Mouse (Mus musculus) olfactory bulb, adult 2 months (tissue): ENCODE results near the gene Strn. TPM values are rescaled to one million over a fixed set of nuclear protein-coding genes. Genes with fewer than 3 reads are reported as not detected.

Experiments used
- H3K27ac ChIP-seq: fragments of 200-500 bp; 2 replicates; pipeline ENCODE4 v1.5.1; 2012; ENCODE audit warnings: low read depth, low read length; ENCODE audit not compliant: insufficient read depth
- H3K4me1 ChIP-seq: fragments of 200-500 bp; 2 replicates; pipeline ENCODE4 v1.6.1; 2012; ENCODE audit warnings: low read length; ENCODE audit not compliant: control insufficient read depth, insufficient read depth
- H3K4me3 ChIP-seq: fragments of 200-500 bp; 2 replicates; pipeline ENCODE4 v1.5.1; 2012; ENCODE audit warnings: mild to moderate bottlenecking, low read depth, low read length, moderate library complexity; ENCODE audit not compliant: insufficient read depth
- CTCF ChIP-seq: fragments of 200-500 bp; IDR thresholded peaks from 2 replicates; pipeline ENCODE4 v1.5.1; 2012; ENCODE audit warnings: low read depth, mild to moderate bottlenecking, low read length, moderate library complexity; ENCODE audit not compliant: insufficient read depth
- POLR2A ChIP-seq: fragments of 200-500 bp; IDR thresholded peaks from 2 replicates; pipeline ENCODE4 v1.6.1; 2012; ENCODE audit warnings: mild to moderate bottlenecking, low read depth, low read length, moderate library complexity; ENCODE audit not compliant: insufficient read depth
- WGBS: fragments of 180-500 bp; shearing (Covaris S2); methylation state at CpG from one replicate; pipeline ENCODE4 v1.1.7; 2018; 5-methylcytosine and 5-hydroxymethylcytosine counted together
- polyA plus RNA-seq: library from polyadenylated mRNA; stranded (reverse); fragments of >200 nt; gene quantifications from 2 replicates; pipeline ENCODE4 v1.2.4, GENCODE M21; 2012; ENCODE audit warnings: low replicate concordance; ENCODE audit not compliant: missing spikeins, insufficient read depth, insufficient read length

Gene Strn
- polyA plus RNA-seq, 1 experiment = not detected

DNA sequence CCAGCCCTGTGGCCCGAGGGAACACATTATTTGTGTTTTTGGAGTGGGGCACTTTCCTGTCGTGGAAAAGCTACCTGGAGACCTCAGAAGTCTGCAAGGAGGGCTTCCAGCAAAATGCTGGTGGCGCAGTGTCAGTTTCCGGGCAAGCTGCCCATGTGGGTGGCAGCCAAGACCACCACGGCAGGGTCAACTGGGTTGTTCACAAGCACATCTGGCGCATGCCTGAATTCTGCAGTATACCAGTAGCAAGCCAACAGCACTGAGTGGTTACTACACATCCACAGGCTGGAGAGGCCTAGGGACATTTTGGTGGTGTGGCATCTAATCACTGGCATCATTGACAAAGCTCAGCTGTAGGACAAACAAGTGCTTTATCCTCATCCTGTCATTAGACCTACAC lies 97.9 kb downstream of the Strn start:
- WGBS = 50% methylated on average over 6 of the region's 6 CpGs
- peaks cover 3% of the 10 kb centered on the region; the same call in 1 of the 2 replicates for H3K4me1 ChIP-seq
- TF ChIP-seq CTCF (no peak), POLR2A (no peak)
- H3K4me3 ChIP-seq = no peak overlapping the region
- no peak overlapping the region for H3K27ac ChIP-seq

DNA sequence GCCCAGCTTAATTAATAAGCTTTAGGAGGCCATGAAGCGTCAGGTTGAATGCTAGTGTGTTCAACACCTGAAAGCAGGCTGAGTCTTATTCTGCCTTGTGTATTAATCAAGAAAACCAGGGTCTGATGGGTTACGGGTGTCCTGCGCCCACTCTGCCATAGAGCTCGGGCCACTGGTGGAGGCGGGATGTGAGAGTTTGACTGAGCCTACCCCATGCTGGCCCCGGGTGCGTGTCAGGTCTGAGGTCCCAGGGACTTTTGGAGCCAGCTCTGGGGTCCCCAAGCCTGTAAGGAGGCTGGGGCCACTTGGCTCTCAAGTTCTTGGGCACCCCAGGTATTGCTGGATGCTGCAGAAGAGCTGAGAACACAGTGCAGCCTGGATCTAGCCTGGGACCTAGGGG lies 99.9 kb downstream of the Strn start:
- TF ChIP-seq CTCF (no peak), POLR2A (no peak)
- peaks cover 3% of the 10 kb centered on the region; the same call in 1 of the 2 replicates for H3K4me1 ChIP-seq
- 98% methylated on average over 7 of the region's 7 CpGs for WGBS
- no peak overlapping the region for H3K27ac ChIP-seq
- H3K4me3 ChIP-seq = no peak overlapping the region

DNA sequence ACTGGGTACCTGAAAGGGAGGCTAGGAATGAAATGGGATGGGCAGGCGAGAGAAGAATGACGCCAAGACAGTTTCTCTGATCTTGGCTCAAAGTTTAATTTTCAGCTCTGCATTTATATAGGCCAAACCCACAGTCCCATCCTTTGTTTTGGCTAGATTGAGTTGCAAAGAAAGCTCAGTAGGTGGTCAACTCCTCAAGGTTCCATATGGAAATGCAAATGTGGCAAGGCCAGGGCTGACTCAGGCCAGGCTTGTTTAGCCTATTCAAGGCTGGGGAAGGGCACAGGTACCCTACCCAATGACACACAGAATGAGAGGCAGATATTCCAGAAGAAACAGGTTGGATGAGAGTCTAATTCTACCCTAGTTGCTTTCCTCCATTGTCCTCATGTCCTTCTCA lies 101.4 kb downstream of the Strn start:
- Histone ChIP-seq H3K4me3 (no peak overlapping the region), H3K27ac (no peak overlapping the region), H3K4me1 (peaks cover 3% of the 10 kb centered on the region; the same call in 1 of the 2 replicates)
- WGBS = 82% methylated on average over 2 of the region's 2 CpGs
- TF ChIP-seq POLR2A (no peak), CTCF (no peak)

DNA sequence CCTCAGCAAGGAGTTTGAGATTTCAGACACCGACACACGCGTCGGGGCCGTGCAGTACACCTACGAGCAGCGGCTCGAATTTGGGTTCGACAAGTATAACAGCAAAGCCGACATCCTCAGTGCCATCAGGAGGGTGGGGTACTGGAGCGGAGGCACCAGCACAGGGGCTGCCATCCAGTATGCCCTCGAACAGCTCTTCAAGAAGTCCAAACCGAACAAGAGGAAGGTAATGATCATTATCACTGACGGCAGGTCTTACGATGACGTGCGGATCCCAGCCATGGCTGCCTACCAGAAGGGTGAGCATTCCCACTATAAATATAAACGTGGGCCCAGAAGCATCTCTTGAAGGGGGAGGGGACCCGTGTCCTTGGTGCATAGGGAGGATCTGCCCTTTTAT lies 112.1 kb downstream of the Strn start:
- H3K4me3 ChIP-seq = no peak overlapping the region
- WGBS = 97% methylated on average over 19 of the region's 19 CpGs
- H3K27ac ChIP-seq = no peak overlapping the region
- no peaks in the 10 kb centered on the region for H3K4me1 ChIP-seq
- no peak for TF ChIP-seq CTCF
- no peak for TF ChIP-seq POLR2A

DNA sequence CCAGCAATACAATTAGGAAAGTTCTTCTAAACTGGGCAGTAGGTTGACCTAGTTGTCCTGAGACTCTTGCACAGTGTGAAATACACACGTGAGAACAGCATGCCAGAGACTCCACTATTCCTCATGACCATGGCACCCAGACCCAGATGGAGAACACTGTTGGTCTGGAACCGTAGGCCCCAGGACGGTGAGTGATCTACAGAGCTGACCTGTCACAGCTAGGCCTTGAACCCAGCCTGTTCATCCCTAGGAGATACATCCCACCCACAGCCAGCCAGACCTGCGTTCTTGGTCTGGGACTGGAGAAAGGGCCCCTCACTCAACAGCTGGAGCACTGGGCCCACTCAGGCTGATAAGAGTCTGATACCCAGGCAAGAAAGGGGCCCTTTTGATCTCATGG lies 115.1 kb downstream of the Strn start:
- Histone ChIP-seq H3K4me3 (no peak overlapping the region), H3K4me1 (no peaks in the 10 kb centered on the region), H3K27ac (no peak overlapping the region)
- 94% methylated on average over 4 of the region's 4 CpGs for WGBS
- TF ChIP-seq POLR2A = no peak

DNA sequence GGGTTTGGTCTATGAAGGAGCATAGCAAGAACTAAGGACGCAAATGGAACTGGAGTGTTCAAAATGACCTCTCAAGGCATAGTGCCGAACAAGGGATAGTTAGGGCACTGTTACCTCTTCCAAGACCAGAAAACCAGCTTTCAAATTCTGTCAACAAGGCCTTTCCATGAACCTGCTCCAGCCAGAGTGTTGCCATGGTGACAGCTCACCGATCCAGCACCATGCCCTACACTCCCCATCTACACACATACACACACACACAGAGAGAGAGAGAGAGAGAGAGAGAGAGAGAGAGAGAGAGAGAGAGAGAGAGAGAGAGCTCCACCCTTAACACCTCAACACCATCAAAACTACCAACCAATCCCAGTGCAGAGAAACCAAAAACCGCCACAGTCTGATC lies 116.3 kb downstream of the Strn start:
- Histone ChIP-seq H3K4me1 (no peaks in the 10 kb centered on the region), H3K4me3 (no peak overlapping the region), H3K27ac (no peak overlapping the region)
- 87% methylated on average over 4 of the region's 4 CpGs for WGBS
- no peak for TF ChIP-seq POLR2A
- TF ChIP-seq CTCF = no peak

DNA sequence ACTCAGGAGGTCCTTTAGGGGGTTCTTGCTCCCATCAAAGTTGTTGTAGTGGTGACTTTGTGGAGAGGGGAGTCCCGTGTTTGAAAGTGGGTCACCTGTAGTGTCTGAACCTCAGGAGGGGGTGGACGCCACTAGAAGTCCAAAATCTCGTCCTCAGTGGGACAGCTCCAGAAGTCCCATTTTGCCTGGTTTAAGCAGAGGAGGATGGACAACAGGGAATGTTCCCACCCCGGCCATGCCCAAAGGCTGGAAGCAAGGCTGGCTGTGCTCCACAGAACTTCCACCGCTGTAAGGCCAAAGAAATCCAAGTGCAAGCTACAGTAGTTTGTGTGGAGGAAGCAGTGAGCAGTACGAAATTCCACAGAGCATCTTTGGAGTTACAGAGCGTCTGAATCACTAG lies 117.0 kb downstream of the Strn start:
- H3K27ac ChIP-seq = no peak overlapping the region
- TF ChIP-seq POLR2A (no peak), CTCF (no peak)
- WGBS = 94% methylated on average over 7 of the region's 7 CpGs

DNA sequence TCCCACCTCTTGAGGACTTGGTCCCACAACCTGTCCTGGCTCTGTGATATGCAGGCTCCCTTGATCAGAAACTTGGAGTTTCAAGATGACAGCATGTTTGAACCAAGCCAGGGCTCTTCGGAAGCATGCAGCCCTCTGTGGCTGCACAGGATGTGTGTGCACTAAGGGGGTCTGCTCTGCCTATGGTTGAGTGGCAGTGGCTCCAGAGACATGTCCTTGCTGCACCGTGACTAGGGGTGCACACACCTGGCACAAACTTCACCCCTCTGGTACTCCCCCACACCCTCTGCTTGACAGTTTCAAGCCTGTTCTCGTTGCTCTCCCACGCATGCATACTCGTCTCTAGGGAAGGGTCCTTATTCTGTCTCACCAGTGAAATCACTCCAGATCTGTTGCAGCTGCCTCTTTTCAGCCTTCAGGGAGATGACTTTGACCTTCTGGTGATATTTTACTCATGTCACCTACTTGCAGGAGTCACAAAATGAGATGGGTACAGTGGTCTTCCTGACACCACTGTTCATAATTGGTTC lies 118.8 kb downstream of the Strn start:
- TF ChIP-seq POLR2A (no peak), CTCF (no peak)
- Histone ChIP-seq H3K4me3 (no peak overlapping the region), H3K27ac (no peak overlapping the region), H3K4me1 (no peaks in the 10 kb centered on the region)
- WGBS = 85% methylated on average over 5 of the region's 5 CpGs

More for the DNA sequence above, 117.0 kb downstream of the Strn start:
- Histone ChIP-seq H3K4me1 (no peaks in the 10 kb centered on the region), H3K4me3 (no peak overlapping the region)

DNA sequence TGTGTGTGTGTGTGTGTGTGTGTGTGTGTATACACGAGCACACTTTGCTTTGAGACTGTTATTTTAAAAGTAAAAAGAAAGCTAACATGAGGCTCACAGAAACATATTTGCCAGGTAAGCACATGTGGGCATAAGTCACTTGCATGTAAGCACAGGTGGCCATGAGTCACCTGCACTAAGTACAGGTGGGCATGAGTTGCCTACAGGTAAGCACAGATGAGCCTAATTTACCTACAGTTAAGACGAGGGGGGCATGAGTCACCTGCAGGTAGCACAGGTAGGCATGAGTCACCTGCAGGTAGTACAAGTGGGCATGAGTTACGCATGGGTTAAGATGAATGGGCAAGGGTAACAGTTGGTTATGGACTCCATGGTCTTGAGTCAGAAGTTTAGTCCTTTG lies 121.9 kb downstream of the Strn start:
- WGBS = 94% methylated on average over 3 of the region's 3 CpGs
- no peaks in the 10 kb centered on the region for H3K4me1 ChIP-seq
- no peak overlapping the region for H3K4me3 ChIP-seq
- no peak overlapping the region for H3K27ac ChIP-seq
- TF ChIP-seq POLR2A (no peak), CTCF (no peak)

DNA sequence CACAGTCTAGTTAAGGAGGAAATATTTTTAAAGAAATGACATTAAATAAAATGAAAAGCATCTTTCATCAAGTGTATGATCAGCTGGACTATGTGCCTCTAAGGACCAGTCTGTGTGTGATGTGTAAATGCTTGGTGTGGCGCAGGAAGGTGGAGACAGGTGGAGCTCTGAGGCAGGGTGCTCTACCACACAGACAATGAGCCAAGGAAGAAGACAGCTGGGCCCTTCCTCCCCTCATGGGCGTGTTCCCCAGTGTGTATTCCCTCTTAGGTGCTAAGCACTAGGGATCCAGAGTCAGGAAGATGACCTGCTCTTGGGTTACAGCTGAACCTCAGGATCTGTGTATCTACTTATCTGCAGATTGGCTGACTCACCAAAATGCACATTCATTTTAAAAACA lies 122.5 kb downstream of the Strn start:
- TF ChIP-seq CTCF (no peak), POLR2A (no peak)
- Histone ChIP-seq H3K4me1 (no peaks in the 10 kb centered on the region), H3K27ac (no peak overlapping the region), H3K4me3 (no peak overlapping the region)
- WGBS = 91% methylated on average over 2 of the region's 2 CpGs
